Mouse (Mus musculus) stomach, postnatal 0 days (tissue): ENCODE results near the gene Esyt3.

Source experiments
- CTCF ChIP-seq: IDR thresholded peaks from 2 replicates; pipeline ENCODE4 v1.5.1; 2016; ENCODE audit warnings: antibody characterized with exemption, low read depth, mild to moderate bottlenecking, moderate library complexity
- EP300 ChIP-seq: optimal IDR thresholded peaks from 2 replicates; pipeline ENCODE3; 2016; ENCODE audit warnings: antibody characterized with exemption

- no peak for TF ChIP-seq CTCF
- TF ChIP-seq EP300: no peak
Measured at GRCm38 (mm10) chr9:99320006-99320405, 38.4 kb downstream of the Esyt3 start.
